Mouse (Mus musculus) lung, postnatal 0 days (tissue): ENCODE measurements around the gene Gpr142.

Source experiments
- CTCF ChIP-seq: IDR thresholded peaks from 2 replicates; pipeline ENCODE4 v1.5.1; 2016; ENCODE audit warnings: antibody characterized with exemption, mild to moderate bottlenecking
- EP300 ChIP-seq: IDR thresholded peaks from 2 replicates; pipeline ENCODE4 v1.6.1; 2016; ENCODE audit warnings: antibody characterized with exemption, mild to moderate bottlenecking, control low read depth

- TF ChIP-seq EP300: no peak
- TF ChIP-seq CTCF: peak; percentile 38
Observed at GRCm38 (mm10) chr11:114809371-114809770, 10.6 kb downstream of the Gpr142 start.
